Mouse (Mus musculus) limb, embryonic 15.5 days (tissue): ENCODE data around the gene Mxra8. TPM values are rescaled to one million over a fixed set of nuclear protein-coding genes. Genes with fewer than 3 reads are reported as not detected.
A peak's percentile ranks its signal among the peaks of the same experiment; 100 is the strongest.

Experiments
- ATAC-seq: fragments of 200-750 bp; cut with Nextera tagmentation; 2 replicates; pipeline ENCODE4 v1.8.0; 2017; ENCODE audit warnings: low read depth, moderate TSS enrichment; ENCODE audit not compliant: insufficient number of reproducible peaks, low FRiP score, low TSS enrichment
- H3K27ac ChIP-seq: fragments of 300-500 bp; sonication (generic); 2 replicates; pipeline ENCODE4 v1.5.1; 2015; ENCODE audit warnings: moderate library complexity, mild to moderate bottlenecking, inconsistent platforms
- H3K27me3 ChIP-seq: fragments of 300-500 bp; sonication (generic); 2 replicates; pipeline ENCODE4 v1.6.1; 2015; ENCODE audit warnings: inconsistent platforms
- H3K36me3 ChIP-seq: fragments of 300-500 bp; sonication (generic); 2 replicates; pipeline ENCODE4 v1.6.1; 2015; ENCODE audit warnings: inconsistent platforms
- H3K4me1 ChIP-seq: fragments of 300-500 bp; sonication (generic); 2 replicates; pipeline ENCODE4 v1.6.1; 2015; ENCODE audit warnings: inconsistent platforms
- H3K4me2 ChIP-seq: fragments of 300-500 bp; sonication (generic); 2 replicates; pipeline ENCODE4 v1.6.1; 2015; ENCODE audit warnings: mild to moderate bottlenecking, inconsistent platforms
- H3K4me3 ChIP-seq: fragments of 300-500 bp; sonication (generic); 2 replicates; pipeline ENCODE4 v1.5.1; 2015; ENCODE audit warnings: mild to moderate bottlenecking, inconsistent platforms
- H3K9ac ChIP-seq: fragments of 300-500 bp; sonication (generic); 2 replicates; pipeline ENCODE4 v1.6.1; 2015; ENCODE audit warnings: inconsistent platforms
- H3K9me3 ChIP-seq: fragments of 300-500 bp; sonication (generic); 2 replicates; pipeline ENCODE4 v1.6.1; 2016; ENCODE audit warnings: inconsistent platforms
- WGBS: fragments of 180-500 bp; shearing (Covaris S2); methylation state at CpG from one replicate; pipeline ENCODE4 v1.1.7; 2015; 5-methylcytosine and 5-hydroxymethylcytosine counted together
- polyA plus RNA-seq: library from polyadenylated mRNA; unstranded; fragments of >200 nt; fragmentation: Nextera tagmentation; extraction: Ambion mirVana; gene quantifications from 2 replicates; pipeline ENCODE4 v1.2.1, GENCODE M21; 2015

Gene Mxra8
- 150 and 197 TPM in 2 replicates for polyA plus RNA-seq

- Histone ChIP-seq H3K4me1 (peaks cover 45% of the 10 kb centered on the region), H3K27ac (peak within 1 kb of the TSS; percentile 86), H3K36me3 (peaks cover 24% of the 10 kb centered on the region), H3K4me2 (peak within 1 kb of the TSS; percentile 92), H3K4me3 (peak within 1 kb of the TSS; percentile 56), H3K9me3 (no peaks in the 10 kb centered on the region), H3K27me3 (no peaks in the 10 kb centered on the region), H3K9ac (peak within 1 kb of the TSS; percentile 55)
- 4% methylated on average over 16 of the region's 16 CpGs for WGBS
- ATAC-seq: peak; percentile 79
Measured at GRCm38 (mm10) chr4:155839483-155839910, at the start of gene Mxra8. Gene Mxra8, plus strand, starts transcription at chr4:155839680.

- Histone ChIP-seq H3K27ac (no peak within 1 kb of the TSS), H3K4me1 (peaks cover 7% of the 10 kb centered on the region), H3K27me3 (no peaks in the 10 kb centered on the region), H3K36me3 (no peaks in the 10 kb centered on the region), H3K9me3 (no peaks in the 10 kb centered on the region), H3K9ac (no peak within 1 kb of the TSS), H3K4me2 (no peak within 1 kb of the TSS), H3K4me3 (no peak within 1 kb of the TSS)
- 83% methylated on average over 3 of the region's 3 CpGs for WGBS
- no peak for ATAC-seq
Measured at GRCm38 (mm10) chr4:155790021-155790489, 49.4 kb upstream of the Mxra8 start, which contains the start of gene Ankrd65. Gene Ankrd65, plus strand, starts transcription at chr4:155790439.

- ATAC-seq: no peak
- WGBS: 45% methylated on average over 3 of the region's 3 CpGs
Measured at GRCm38 (mm10) chr4:155790650-155791161, 48.8 kb upstream of the Mxra8 start.

GRCm38 (mm10) chr4:155791240-155791933 lies 48.1 kb upstream of the Mxra8 start:
- H3K4me1 ChIP-seq: no peaks in the 10 kb centered on the region; the same call in 1 of the 2 replicates
- H3K4me3 ChIP-seq: no peak overlapping the region
- WGBS: 70% methylated on average over 24 of the region's 24 CpGs
- no peak overlapping the region for H3K4me2 ChIP-seq
- no peaks in the 10 kb centered on the region for H3K9me3 ChIP-seq
- H3K27me3 ChIP-seq: no peaks in the 10 kb centered on the region
- H3K9ac ChIP-seq: no peak overlapping the region
- ATAC-seq: no peak
- no peak overlapping the region for H3K27ac ChIP-seq
- no peaks in the 10 kb centered on the region for H3K36me3 ChIP-seq

More at GRCm38 (mm10) chr4:155790650-155791161, 48.8 kb upstream of the Mxra8 start:
- Histone ChIP-seq H3K27ac (no peak overlapping the region), H3K4me3 (no peak overlapping the region), H3K9me3 (no peaks in the 10 kb centered on the region), H3K9ac (no peak overlapping the region), H3K4me1 (peaks cover under 1% of the 10 kb centered on the region; the same call in 1 of the 2 replicates), H3K36me3 (no peaks in the 10 kb centered on the region), H3K27me3 (no peaks in the 10 kb centered on the region), H3K4me2 (no peak overlapping the region)

- Histone ChIP-seq H3K9me3 (no peaks in the 10 kb centered on the region), H3K27me3 (no peaks in the 10 kb centered on the region), H3K4me1 (no peaks in the 10 kb centered on the region; the same call in 1 of the 2 replicates), H3K4me3 (no peak overlapping the region), H3K4me2 (no peak overlapping the region), H3K27ac (no peak overlapping the region), H3K9ac (no peak overlapping the region), H3K36me3 (no peaks in the 10 kb centered on the region)
- WGBS: 83% methylated on average over 2 of the region's 2 CpGs
- ATAC-seq: no peak
Measured at GRCm38 (mm10) chr4:155793730-155794129, 45.8 kb upstream of the Mxra8 start.

- Histone ChIP-seq H3K4me2 (no peak overlapping the region), H3K9ac (no peak overlapping the region), H3K4me1 (peaks cover 18% of the 10 kb centered on the region), H3K36me3 (peaks cover 8% of the 10 kb centered on the region; the same call in 1 of the 2 replicates), H3K9me3 (no peaks in the 10 kb centered on the region), H3K27ac (no peak overlapping the region), H3K4me3 (no peak overlapping the region), H3K27me3 (no peaks in the 10 kb centered on the region)
- no peak for ATAC-seq
- 96% methylated on average over 1 of the region's 1 CpGs for WGBS
Measured at GRCm38 (mm10) chr4:155802075-155802474, 37.4 kb upstream of the Mxra8 start.

- peaks cover 18% of the 10 kb centered on the region for H3K4me1 ChIP-seq
- H3K4me2 ChIP-seq: peak within 1 kb of the TSS; percentile 78
- 11% methylated on average over 12 of the region's 12 CpGs for WGBS
- no peaks in the 10 kb centered on the region for H3K9me3 ChIP-seq
- H3K27me3 ChIP-seq: no peaks in the 10 kb centered on the region
- peak within 1 kb of the TSS; percentile 88 for H3K4me3 ChIP-seq
- H3K27ac ChIP-seq: peak within 1 kb of the TSS; percentile 79
- H3K9ac ChIP-seq: peak within 1 kb of the TSS; percentile 84
- no peak for ATAC-seq
- H3K36me3 ChIP-seq: peaks cover 14% of the 10 kb centered on the region
Measured at GRCm38 (mm10) chr4:155802741-155803339, 36.6 kb upstream of the Mxra8 start, which contains the start of gene Mrpl20. Gene Mrpl20, plus strand, starts transcription at chr4:155802878.

- H3K36me3 ChIP-seq: peaks cover 20% of the 10 kb centered on the region
- WGBS: under 1% methylated on average over 58 of the region's 58 CpGs
- H3K9me3 ChIP-seq: no peaks in the 10 kb centered on the region
- peak overlapping the region; percentile 78 for H3K4me2 ChIP-seq
- H3K27ac ChIP-seq: peak overlapping the region; percentile 79
- no peaks in the 10 kb centered on the region for H3K27me3 ChIP-seq
- peak overlapping the region; percentile 88 for H3K4me3 ChIP-seq
- peak overlapping the region; percentile 84 for H3K9ac ChIP-seq
- ATAC-seq: peak; percentile 95
- peaks cover 18% of the 10 kb centered on the region for H3K4me1 ChIP-seq
Measured at GRCm38 (mm10) chr4:155803340-155804041, 36.0 kb upstream of the Mxra8 start.

- Histone ChIP-seq H3K4me1 (peaks cover 22% of the 10 kb centered on the region), H3K9ac (no peak overlapping the region), H3K4me3 (no peak overlapping the region), H3K27ac (no peak overlapping the region), H3K9me3 (no peaks in the 10 kb centered on the region), H3K36me3 (peaks cover 43% of the 10 kb centered on the region), H3K27me3 (no peaks in the 10 kb centered on the region), H3K4me2 (no peak overlapping the region)
- 89% methylated on average over 3 of the region's 3 CpGs for WGBS
- ATAC-seq: no peak
Measured at GRCm38 (mm10) chr4:155807841-155808240, 31.6 kb upstream of the Mxra8 start.

GRCm38 (mm10) chr4:155811929-155812664 lies 27.4 kb upstream of the Mxra8 start, which contains the start of gene Ccnl2:
Gene Ccnl2, plus strand, starts transcription at chr4:155812489.
- peaks cover 69% of the 10 kb centered on the region for H3K36me3 ChIP-seq
- H3K27me3 ChIP-seq: no peaks in the 10 kb centered on the region
- 1% methylated on average over 60 of the region's 60 CpGs for WGBS
- peak within 1 kb of the TSS; percentile 99 for H3K9ac ChIP-seq
- peak within 1 kb of the TSS; percentile 68 for H3K4me2 ChIP-seq
- H3K4me1 ChIP-seq: peaks cover 20% of the 10 kb centered on the region
- H3K4me3 ChIP-seq: peak within 1 kb of the TSS; percentile 98
- peak within 1 kb of the TSS; percentile 93 for H3K27ac ChIP-seq
- H3K9me3 ChIP-seq: no peaks in the 10 kb centered on the region
- peak; percentile 99 for ATAC-seq

GRCm38 (mm10) chr4:155812665-155813181 lies 26.8 kb upstream of the Mxra8 start:
- Histone ChIP-seq H3K27ac (peak overlapping the region; percentile 93), H3K36me3 (peaks cover 70% of the 10 kb centered on the region), H3K4me3 (peak overlapping the region; percentile 98), H3K4me1 (peaks cover 20% of the 10 kb centered on the region), H3K9me3 (no peaks in the 10 kb centered on the region), H3K4me2 (peak overlapping the region; percentile 68), H3K9ac (peak overlapping the region; percentile 99), H3K27me3 (no peaks in the 10 kb centered on the region)
- WGBS: under 1% methylated on average over 48 of the region's 49 CpGs
- peak; percentile 30; the same call in 1 of the 2 replicates for ATAC-seq
